Mouse (Mus musculus) embryo, embryonic 10.5 days (tissue): Measurements from ENCODE around the gene Hcfc1r1.

Experiments used
- DNase-seq: peaks from one replicate; pipeline ENCODE4 v3.0.0-alpha.2; 2015; ENCODE audit warnings: low spot score

The Hcfc1r1 gene

GRCm38 (mm10) chr17:23675564-23676281, 2.3 kb downstream of the Hcfc1r1 start:
- peak; percentile 49 for DNase-seq

- peak; percentile 62 for DNase-seq
These were observed 3.2 kb downstream of the Hcfc1r1 start for GRCm38 (mm10) chr17:23676473-23677031.

GRCm38 (mm10) chr17:23677236-23677679, 3.9 kb downstream of the Hcfc1r1 start, which contains the start of gene Tnfrsf12a:
Gene Tnfrsf12a (minus strand): TSS chr17:23677468.
- DNase-seq = peak; percentile 90

GRCm38 (mm10) chr17:23679127-23679835, 5.9 kb downstream of the Hcfc1r1 start, which contains the start of gene Cldn6:
Gene Cldn6 (plus strand): TSS chr17:23679249.
- no peak for DNase-seq

- DNase-seq = no peak
These were observed 6.9 kb downstream of the Hcfc1r1 start for GRCm38 (mm10) chr17:23680336-23680735.

- DNase-seq = no peak
These were observed 7.7 kb downstream of the Hcfc1r1 start for GRCm38 (mm10) chr17:23681086-23681485.

GRCm38 (mm10) chr17:23682092-23682491, 8.7 kb downstream of the Hcfc1r1 start:
- DNase-seq = no peak

- no peak for DNase-seq
These were observed 9.1 kb downstream of the Hcfc1r1 start for GRCm38 (mm10) chr17:23682530-23682929.

- no peak for DNase-seq
These were observed 9.8 kb downstream of the Hcfc1r1 start for GRCm38 (mm10) chr17:23683226-23683625.

GRCm38 (mm10) chr17:23683856-23684672, 10.7 kb downstream of the Hcfc1r1 start, which contains the start of gene Cldn9:
Gene Cldn9 (minus strand): TSS chr17:23684026.
- no peak for DNase-seq

GRCm38 (mm10) chr17:23694491-23694890, 21.1 kb downstream of the Hcfc1r1 start:
- DNase-seq = no peak

- DNase-seq = peak; percentile 60
These were observed 22.4 kb downstream of the Hcfc1r1 start for GRCm38 (mm10) chr17:23695801-23696200.

GRCm38 (mm10) chr17:23699131-23700077, 26.0 kb downstream of the Hcfc1r1 start:
- DNase-seq = peak; percentile 28

- DNase-seq = peak; percentile 93
These were observed 26.7 kb downstream of the Hcfc1r1 start for GRCm38 (mm10) chr17:23700079-23700478.

GRCm38 (mm10) chr17:23703301-23703700, 29.9 kb downstream of the Hcfc1r1 start:
- no peak for DNase-seq

GRCm38 (mm10) chr17:23704741-23705140, 31.3 kb downstream of the Hcfc1r1 start:
- DNase-seq = no peak

- no peak for DNase-seq
These were observed 32.2 kb downstream of the Hcfc1r1 start for GRCm38 (mm10) chr17:23705525-23706104.

GRCm38 (mm10) chr17:23706212-23706611, 32.8 kb downstream of the Hcfc1r1 start:
- DNase-seq = peak; percentile 89

- DNase-seq = no peak
These were observed 43.6 kb downstream of the Hcfc1r1 start for GRCm38 (mm10) chr17:23717003-23717402.

- no peak for DNase-seq
These were observed 46.1 kb downstream of the Hcfc1r1 start for GRCm38 (mm10) chr17:23719455-23719854.
